Comparison of ENCODE assay signal across 32 mouse cellular contexts in genomic region chr17:15311822-15312221, GRCm38 (mm10).
DNase-seq lines count a peak whose midpoint lies in the region; ATAC-seq and TF ChIP-seq lines count a peak whose summit lies in the region.
"Had no signal": no experiment of that assay in that cellular context is flagged by ENCODE, and none has a peak within 500 bp of the region (broad histone marks: within the 10 kb centered on the region; RNA-seq: fewer than 3 reads in every experiment).

No protein-coding gene starts in this region.

- H3K36me3 ChIP-seq in forebrain, postnatal 0 days (ENCODE audit: insufficient read depth) = no peaks in the 10 kb centered on the region
- H3K36me3 ChIP-seq in hindbrain, embryonic 11.5 days (ENCODE audit: control insufficient read depth, insufficient read depth, low read length) = no peaks in the 10 kb centered on the region
- H3K36me3 ChIP-seq: embryonic facial prominence, embryonic 13.5 days; heart, embryonic 10.5 days; heart, embryonic 15.5 days; hindbrain, embryonic 12.5 days; intestine, embryonic 15.5 days; limb, embryonic 12.5 days; lung, embryonic 15.5 days; midbrain, embryonic 10.5 days; neural tube, embryonic 12.5 days had no signal

- DNase-seq in layer of hippocampus, adult 11-12 months (ENCODE audit: low spot score) = peak; percentile 21
- DNase-seq in layer of hippocampus, postnatal 25 days (ENCODE audit: extremely low spot score in 1 of 2, low spot score in 1 of 2) = no peak
- DNase-seq in brain, embryonic 14.5 days (ENCODE audit: low read depth) = peak; percentile 62
- DNase-seq in forebrain, postnatal 0 days = no peak
- no peak for DNase-seq in adipocyte (ENCODE audit: low spot score)
- DNase-seq in hindbrain, embryonic 11.5 days (ENCODE audit: low spot score) = no peak
- no peak for DNase-seq in thymus, postnatal 25 days
- DNase-seq: adrenal gland, adult 2 months; adrenal gland, postnatal 36 days; cerebellum, adult 11 months; cerebellum, adult 9-10 months; cerebellum, postnatal 36 days; gastrocnemius, postnatal 10 days; heart, adult 11 months; kidney, adult 8-10 months; kidney, postnatal 10 days; right cerebral cortex, adult 18-20 months; thymus, adult 2 months; thymus, postnatal 4 days had no signal

- no peaks in the 10 kb centered on the region for H3K9me3 ChIP-seq in forebrain, postnatal 0 days (ENCODE audit: low read length)
- no peaks in the 10 kb centered on the region for H3K9me3 ChIP-seq in hindbrain, embryonic 11.5 days (ENCODE audit: control insufficient read depth, low read length)
- H3K9me3 ChIP-seq: embryonic facial prominence, embryonic 13.5 days; heart, embryonic 10.5 days; heart, embryonic 15.5 days; hindbrain, embryonic 12.5 days; intestine, embryonic 15.5 days; lung, embryonic 15.5 days; midbrain, embryonic 10.5 days; neural tube, embryonic 12.5 days had no signal

- H3K27me3 ChIP-seq in forebrain, postnatal 0 days (ENCODE audit: insufficient read depth, low read length) = no peaks in the 10 kb centered on the region
- no peaks in the 10 kb centered on the region for H3K27me3 ChIP-seq in hindbrain, embryonic 11.5 days (ENCODE audit: control insufficient read depth, insufficient read depth, low read length)
- H3K27me3 ChIP-seq: embryonic facial prominence, embryonic 13.5 days; heart, embryonic 15.5 days; hindbrain, embryonic 12.5 days; intestine, embryonic 15.5 days; lung, embryonic 15.5 days; neural tube, embryonic 12.5 days had no signal

- 56% methylated on average over 4 of the region's 4 CpGs for WGBS in forebrain, postnatal 0 days
- 92% methylated on average over 4 of the region's 4 CpGs for WGBS in hindbrain, embryonic 11.5 days

- H3K27ac ChIP-seq in forebrain, postnatal 0 days (ENCODE audit: low read depth, low read length) = no peak overlapping the region
- H3K27ac ChIP-seq in hindbrain, embryonic 11.5 days (ENCODE audit: low read depth, low read length) = no peak overlapping the region
- H3K27ac ChIP-seq: embryonic facial prominence, embryonic 13.5 days; heart, embryonic 10.5 days; heart, embryonic 15.5 days; hindbrain, embryonic 12.5 days; hindbrain, postnatal 0 days; intestine, embryonic 15.5 days; left cerebral cortex, adult 2 months; limb, embryonic 12.5 days; lung, embryonic 15.5 days; neural tube, embryonic 12.5 days had no signal

- no peak overlapping the region for H3K9ac ChIP-seq in forebrain, postnatal 0 days
- H3K9ac ChIP-seq in hindbrain, embryonic 11.5 days (ENCODE audit: low read depth, low read length) = no peak overlapping the region
- H3K9ac ChIP-seq: embryonic facial prominence, embryonic 13.5 days; heart, embryonic 15.5 days; hindbrain, embryonic 12.5 days; intestine, embryonic 15.5 days; limb, embryonic 12.5 days; lung, embryonic 15.5 days; neural tube, embryonic 12.5 days had no signal

- no peak overlapping the region for H3K4me2 ChIP-seq in forebrain, postnatal 0 days (ENCODE audit: low read depth)
- H3K4me2 ChIP-seq in hindbrain, embryonic 11.5 days (replicated peaks; ENCODE audit: low read depth, low read length) = no peak overlapping the region
- H3K4me2 ChIP-seq: embryonic facial prominence, embryonic 13.5 days; heart, embryonic 15.5 days; hindbrain, embryonic 12.5 days; intestine, embryonic 15.5 days; limb, embryonic 12.5 days; lung, embryonic 15.5 days; neural tube, embryonic 12.5 days had no signal

- no peak overlapping the region for H3K4me3 ChIP-seq in forebrain, postnatal 0 days (ENCODE audit: low read depth, low read length)
- no peak overlapping the region for H3K4me3 ChIP-seq in hindbrain, embryonic 11.5 days (ENCODE audit: low read depth, low read length)
- H3K4me3 ChIP-seq: embryonic facial prominence, embryonic 13.5 days; heart, embryonic 10.5 days; heart, embryonic 15.5 days; hindbrain, embryonic 12.5 days; intestine, embryonic 15.5 days; left cerebral cortex, adult 2 months; limb, embryonic 12.5 days; lung, embryonic 15.5 days; midbrain, embryonic 10.5 days; neural tube, embryonic 12.5 days had no signal

- H3K4me1 ChIP-seq in forebrain, postnatal 0 days (ENCODE audit: insufficient read depth) = no peaks in the 10 kb centered on the region
- H3K4me1 ChIP-seq in hindbrain, embryonic 11.5 days (replicated peaks; ENCODE audit: control insufficient read depth, insufficient read depth, low read length) = no peaks in the 10 kb centered on the region
- H3K4me1 ChIP-seq: embryonic facial prominence, embryonic 13.5 days; heart, embryonic 15.5 days; hindbrain, embryonic 12.5 days; intestine, embryonic 15.5 days; lung, embryonic 15.5 days; neural tube, embryonic 12.5 days had no signal

- TF ChIP-seq POLR2A in brain, embryonic 14.5 days (IDR thresholded peaks at IDR 0.05; ENCODE audit: borderline replicate concordance, extremely low read depth, insufficient read depth, insufficient read length, poor library complexity, severe bottlenecking) = no peak

- TF ChIP-seq CTCF in brain, embryonic 14.5 days (IDR thresholded peaks at IDR 0.05; ENCODE audit: borderline replicate concordance, extremely low read depth, insufficient read depth, insufficient read length) = no peak
- no peak for TF ChIP-seq CTCF in forebrain, postnatal 0 days (IDR thresholded peaks at IDR 0.05; ENCODE audit: low read depth)

- ATAC-seq in forebrain, postnatal 0 days = peak; percentile 54
- no peak for ATAC-seq in hindbrain, embryonic 11.5 days (ENCODE audit: low FRiP score)
- ATAC-seq: CD4-positive, CD25-positive, alpha-beta regulatory T cell, adult 4 months; hindbrain, postnatal 0 days; intestine, embryonic 15.5 days; midbrain, embryonic 16.5 days had no signal

Comparison
In these comparisons a context has a peak if more than half of its experiments do, and no peak if none do; other contexts are left out.
1. DNase-seq: peak in layer of hippocampus, adult 11-12 months (single experiment) and brain, embryonic 14.5 days (single experiment); none in layer of hippocampus, postnatal 25 days (0 of 2), forebrain, postnatal 0 days (single experiment), adipocyte (single experiment), hindbrain, embryonic 11.5 days (single experiment) and thymus, postnatal 25 days (single experiment).